Mouse (Mus musculus) limb, embryonic 11.5 days (tissue): ENCODE measurements around the gene Bax. TPM values are rescaled to one million over a fixed set of nuclear protein-coding genes. Genes with fewer than 3 reads are reported as not detected.

Experiments
- ATAC-seq: fragments of 200-750 bp; cut with Nextera tagmentation; 2 replicates; pipeline ENCODE4 v1.8.0; 2017; ENCODE audit warnings: low read depth; ENCODE audit not compliant: insufficient number of reproducible peaks, low FRiP score, low TSS enrichment
- DNase-seq: peaks from one replicate; pipeline ENCODE4 v3.0.0-alpha.2; 2015; ENCODE audit warnings: low spot score
- H3K27ac ChIP-seq: fragments of 300-500 bp; sonication (generic); replicated peaks from 2 replicates; pipeline ENCODE4 v1.5.1; 2014; ENCODE audit warnings: low read depth, mild to moderate bottlenecking, low read length
- H3K27me3 ChIP-seq: fragments of 300-500 bp; sonication (generic); 2 replicates; pipeline ENCODE4 v1.6.1; 2014; ENCODE audit warnings: mild to moderate bottlenecking, low read length, mixed read lengths; ENCODE audit not compliant: control insufficient read depth, insufficient read depth
- H3K36me3 ChIP-seq: fragments of 300-500 bp; sonication (generic); 2 replicates; pipeline ENCODE4 v1.6.1; 2014; ENCODE audit warnings: mild to moderate bottlenecking, low read length, moderate library complexity, mixed read lengths; ENCODE audit not compliant: control insufficient read depth, insufficient read depth
- H3K4me1 ChIP-seq: fragments of 300-500 bp; sonication (generic); 2 replicates; pipeline ENCODE4 v1.6.1; 2014; ENCODE audit warnings: low read length, mixed read lengths; ENCODE audit not compliant: control insufficient read depth, insufficient read depth
- H3K4me2 ChIP-seq: fragments of 300-500 bp; sonication (generic); 2 replicates; pipeline ENCODE4 v1.6.1; 2014; ENCODE audit warnings: low read depth, mild to moderate bottlenecking, moderate library complexity; ENCODE audit not compliant: severe bottlenecking
- H3K4me3 ChIP-seq: fragments of 300-500 bp; sonication (generic); 2 replicates; pipeline ENCODE4 v1.5.1; 2014; ENCODE audit warnings: low read depth, low read length
- H3K9ac ChIP-seq: fragments of 300-500 bp; sonication (generic); 2 replicates; pipeline ENCODE4 v1.6.1; 2014; ENCODE audit warnings: mild to moderate bottlenecking, low read length
- H3K9me3 ChIP-seq: fragments of 300-500 bp; sonication (generic); 2 replicates; pipeline ENCODE4 v1.6.1; 2016; ENCODE audit warnings: low read length; ENCODE audit not compliant: control insufficient read depth
- WGBS: fragments of 180-500 bp; shearing (Covaris S2); extraction: QIAGEN DNeasy Blood & Tissue Kit; methylation state at CpG from one replicate; pipeline ENCODE4 v1.1.7; 2014; 5-methylcytosine and 5-hydroxymethylcytosine counted together
- polyA plus RNA-seq: library from polyadenylated mRNA; unstranded; fragments of >200 nt; fragmentation: Nextera tagmentation; extraction: Ambion mirVana; gene quantifications from 2 replicates; pipeline ENCODE4 v1.2.1, GENCODE M21; 2014

Gene Bax
- polyA plus RNA-seq, 1 experiment from 2014 or later, result 186 TPM

- no peaks in the 10 kb centered on the region for H3K27me3 ChIP-seq
- H3K9ac ChIP-seq, result peak overlapping the region; percentile 13; the same call in 1 of the 2 replicates
- H3K4me2 ChIP-seq, result peak overlapping the region; percentile 67
- peaks cover 26% of the 10 kb centered on the region; the same call in 1 of the 2 replicates for H3K36me3 ChIP-seq
- peak overlapping the region; percentile 73 for H3K4me3 ChIP-seq
- H3K4me1 ChIP-seq, result peaks cover 23% of the 10 kb centered on the region
- no peaks in the 10 kb centered on the region for H3K9me3 ChIP-seq
- H3K27ac ChIP-seq, result no peak overlapping the region
- WGBS, result 73% methylated on average over 9 of the region's 10 CpGs
- ATAC-seq (no peak), DNase-seq (no peak)
Measured at GRCm38 (mm10) chr7:45457204-45458060, 9.3 kb downstream of the Bax start.

- no peak for ATAC-seq
- Histone ChIP-seq H3K27me3 (no peaks in the 10 kb centered on the region), H3K9me3 (no peaks in the 10 kb centered on the region), H3K9ac (no peak overlapping the region), H3K4me1 (peaks cover 23% of the 10 kb centered on the region), H3K27ac (no peak overlapping the region), H3K4me2 (peak overlapping the region; percentile 20), H3K36me3 (peaks cover 26% of the 10 kb centered on the region; the same call in 1 of the 2 replicates), H3K4me3 (no peak overlapping the region)
- no peak for DNase-seq
- WGBS, result 59% methylated on average over 9 of the region's 9 CpGs
Measured at GRCm38 (mm10) chr7:45456721-45457203, 9.9 kb downstream of the Bax start.

- 73% methylated on average over 13 of the region's 13 CpGs for WGBS
- H3K4me2 ChIP-seq, result no peak overlapping the region
Measured at GRCm38 (mm10) chr7:45455932-45456696, 10.6 kb downstream of the Bax start.

GRCm38 (mm10) chr7:45454971-45455370 is 11.7 kb downstream of the Bax start:
- no peak overlapping the region for H3K27ac ChIP-seq
- no peak overlapping the region for H3K9ac ChIP-seq
- H3K4me2 ChIP-seq, result no peak overlapping the region
- H3K27me3 ChIP-seq, result no peaks in the 10 kb centered on the region
- no peaks in the 10 kb centered on the region for H3K9me3 ChIP-seq
- H3K4me1 ChIP-seq, result peaks cover 18% of the 10 kb centered on the region
- H3K36me3 ChIP-seq, result peaks cover 26% of the 10 kb centered on the region; the same call in 1 of the 2 replicates
- no peak for ATAC-seq
- DNase-seq, result no peak
- H3K4me3 ChIP-seq, result no peak overlapping the region
- 90% methylated on average over 15 of the region's 15 CpGs for WGBS

More at GRCm38 (mm10) chr7:45455932-45456696, 10.6 kb downstream of the Bax start:
- H3K4me3 ChIP-seq, result no peak overlapping the region
- H3K9me3 ChIP-seq, result no peaks in the 10 kb centered on the region
- H3K27me3 ChIP-seq, result no peaks in the 10 kb centered on the region
- H3K27ac ChIP-seq, result no peak overlapping the region
- peaks cover 26% of the 10 kb centered on the region; the same call in 1 of the 2 replicates for H3K36me3 ChIP-seq
- H3K9ac ChIP-seq, result no peak overlapping the region
- DNase-seq (no peak), ATAC-seq (no peak)
- H3K4me1 ChIP-seq, result peaks cover 20% of the 10 kb centered on the region

GRCm38 (mm10) chr7:45451344-45451982 is 15.2 kb downstream of the Bax start:
- Histone ChIP-seq H3K27me3 (no peaks in the 10 kb centered on the region), H3K4me2 (no peak overlapping the region), H3K9ac (no peak overlapping the region), H3K4me1 (no peaks in the 10 kb centered on the region), H3K4me3 (no peak overlapping the region), H3K9me3 (no peaks in the 10 kb centered on the region), H3K36me3 (peaks cover 14% of the 10 kb centered on the region; the same call in 1 of the 2 replicates), H3K27ac (no peak overlapping the region)
- DNase-seq, result peak; percentile 88
- peak; percentile 42; the same call in 1 of the 2 replicates for ATAC-seq
- 52% methylated on average over 23 of the region's 23 CpGs for WGBS

GRCm38 (mm10) chr7:45449974-45450373 is 16.7 kb downstream of the Bax start:
- no peaks in the 10 kb centered on the region for H3K9me3 ChIP-seq
- DNase-seq (no peak), ATAC-seq (no peak)
- no peak overlapping the region for H3K27ac ChIP-seq
- H3K4me3 ChIP-seq, result no peak overlapping the region
- no peak overlapping the region for H3K9ac ChIP-seq
- WGBS, result 82% methylated on average over 1 of the region's 1 CpGs
- no peak overlapping the region for H3K4me2 ChIP-seq
- peaks cover 8% of the 10 kb centered on the region; the same call in 1 of the 2 replicates for H3K36me3 ChIP-seq
- H3K27me3 ChIP-seq, result no peaks in the 10 kb centered on the region
- no peaks in the 10 kb centered on the region for H3K4me1 ChIP-seq

GRCm38 (mm10) chr7:45447325-45447990 is 19.2 kb downstream of the Bax start:
- no peak for ATAC-seq
- peaks cover 7% of the 10 kb centered on the region; the same call in 1 of the 2 replicates for H3K36me3 ChIP-seq

More at GRCm38 (mm10) chr7:45447325-45447990, 19.2 kb downstream of the Bax start:
- H3K27ac ChIP-seq, result no peak overlapping the region
- H3K4me1 ChIP-seq, result no peaks in the 10 kb centered on the region
- no peaks in the 10 kb centered on the region for H3K27me3 ChIP-seq
- 30% methylated on average over 11 of the region's 11 CpGs for WGBS
- H3K4me2 ChIP-seq, result no peak overlapping the region
- no peak overlapping the region for H3K9ac ChIP-seq
- no peak overlapping the region for H3K4me3 ChIP-seq
- peak; percentile 49 for DNase-seq
- H3K9me3 ChIP-seq, result no peaks in the 10 kb centered on the region
